Mouse (Mus musculus) spleen, postnatal 0 days (tissue): ENCODE measurements around the gene Ms4a6b. TPM values are rescaled to one million over a fixed set of nuclear protein-coding genes. Genes with fewer than 3 reads are reported as not detected.

Experiments used
- polyA plus RNA-seq: library from polyadenylated mRNA; unstranded; fragments of >200 nt; fragmentation: Nextera tagmentation; extraction: Ambion mirVana; gene quantifications from 2 replicates; pipeline ENCODE4 v1.2.1, GENCODE M21; 2015

Gene Ms4a6b
- polyA plus RNA-seq = 5.4 and 10.0 TPM in 2 replicates

DNA sequence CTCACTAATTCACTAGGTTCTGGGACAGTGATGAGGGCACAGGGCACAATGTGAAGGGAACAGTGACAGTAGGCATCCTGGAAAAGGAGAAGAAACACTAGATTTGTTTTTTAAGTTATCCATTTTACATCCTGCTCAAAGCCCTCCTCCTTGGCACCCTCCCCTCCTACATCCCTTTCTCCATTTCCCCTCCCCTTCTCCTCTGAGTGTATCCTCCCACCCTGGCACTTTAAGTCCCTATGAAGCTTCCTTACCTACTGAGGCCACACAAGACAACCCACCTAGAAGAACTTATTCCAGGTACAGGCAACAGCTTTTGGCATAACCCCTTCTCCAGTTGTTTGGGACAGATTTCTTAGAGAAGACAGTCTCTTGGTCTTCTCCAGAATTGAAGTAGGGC is at the start of gene Ms4a6b:
Gene Ms4a6b (plus strand): TSS at position 267 of the 400 bp plus-strand sequence.

DNA sequence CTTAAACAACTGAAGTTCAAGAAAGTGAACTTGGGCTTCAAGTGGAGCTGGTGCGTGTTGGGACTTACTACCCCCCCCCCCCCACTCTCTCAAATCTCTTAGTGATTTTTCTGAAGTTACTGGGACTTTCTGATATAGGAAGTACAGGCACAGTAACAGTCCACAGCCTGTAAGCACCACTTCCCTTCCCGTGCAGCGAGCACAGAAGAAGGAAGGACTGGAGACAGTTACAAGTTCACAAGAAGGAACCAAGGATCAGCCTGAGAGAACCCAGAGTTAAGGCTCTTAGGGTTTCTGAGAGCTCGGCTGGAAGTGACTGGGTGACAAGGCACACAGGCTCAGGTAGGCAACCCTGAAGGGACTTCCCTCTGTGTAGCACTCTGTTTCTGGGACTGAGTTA is 47.1 kb upstream of the Ms4a6b start, which contains the start of gene Ms4a6c:
Gene Ms4a6c (plus strand): TSS at position 152 of the 400 bp plus-strand sequence.

GRCm38 (mm10) chr19:11485746-11486145 is 30.6 kb upstream of the Ms4a6b start, which contains the start of gene Gm8369:
Gm8369 (plus strand) TSS chr19:11485938.

DNA sequence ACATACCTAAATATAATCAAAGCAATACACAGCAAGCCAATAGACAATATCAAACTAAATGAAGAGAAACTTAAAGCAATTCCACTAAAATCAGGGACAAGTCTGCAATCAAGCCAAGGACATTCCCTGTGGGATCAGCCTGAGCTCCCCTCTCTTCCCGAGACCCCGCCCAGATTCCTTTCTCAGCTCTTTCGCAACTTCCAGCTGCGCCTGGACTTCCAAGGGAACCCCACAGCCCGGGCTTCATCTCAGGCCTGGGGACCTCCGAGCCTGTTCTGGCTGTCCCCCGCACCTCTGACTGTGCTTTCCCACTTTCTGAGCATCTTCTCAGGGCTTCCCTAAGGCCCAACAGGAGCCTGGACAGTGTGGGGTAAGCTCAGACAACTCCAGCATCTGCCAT is 20.3 kb downstream of the Ms4a6b start, which contains the start of gene Ms4a4d:
Gene Ms4a4d (plus strand): TSS at position 209 of the 400 bp plus-strand sequence.

Other genes with a start within 250 kb of the Ms4a6b start
- gene Ms4a5, start 232.6 kb upstream of the Ms4a6b start, polyA plus RNA-seq = not detected in 2 replicates
- 0.13 and 0.17 TPM in 2 replicates for gene Ms4a14, start 202.1 kb upstream of the Ms4a6b start, polyA plus RNA-seq
- 4.8 and 8.6 TPM in 2 replicates for gene Ms4a7, start 180.4 kb upstream of the Ms4a6b start, polyA plus RNA-seq
- 10.1 and 15.8 TPM in 2 replicates for gene Ms4a4a, start 141.0 kb upstream of the Ms4a6b start, polyA plus RNA-seq
- gene Ms4a4c, start 111.7 kb upstream of the Ms4a6b start, polyA plus RNA-seq = 4.9 and 6.1 TPM in 2 replicates
- 7.8 and 15.8 TPM in 2 replicates for gene Ms4a4b, start 73.0 kb upstream of the Ms4a6b start, polyA plus RNA-seq
- 19.5 and 30.6 TPM in 2 replicates for gene Ms4a6c, start 47.1 kb upstream of the Ms4a6b start, polyA plus RNA-seq
- gene Gm8369, start 30.6 kb upstream of the Ms4a6b start, polyA plus RNA-seq = 2.3 and 3.2 TPM in 2 replicates
- gene Ms4a4d, start 20.3 kb downstream of the Ms4a6b start, polyA plus RNA-seq = 4.6 and 6.3 TPM in 2 replicates
- 7.3 and 9.4 TPM in 2 replicates for gene Ms4a6d, start 88.3 kb downstream of the Ms4a6b start, polyA plus RNA-seq
- gene Ms4a2, start 107.2 kb downstream of the Ms4a6b start, polyA plus RNA-seq = 3.8 and 6.4 TPM in 2 replicates
- 55.4 and 73.6 TPM in 2 replicates for gene Ms4a3, start 124.3 kb downstream of the Ms4a6b start, polyA plus RNA-seq
- 0.32 and 0.40 TPM in 2 replicates for gene Oosp2, start 144.0 kb downstream of the Ms4a6b start, polyA plus RNA-seq
- gene Oosp1, start 174.6 kb downstream of the Ms4a6b start, polyA plus RNA-seq = 0.35 TPM in 1 of 2 replicates, not detected in the other
- not detected in 2 replicates for gene Oosp3, start 180.5 kb downstream of the Ms4a6b start, polyA plus RNA-seq
- 0.13 TPM in 1 of 2 replicates, not detected in the other for gene Gif, start 231.0 kb downstream of the Ms4a6b start, polyA plus RNA-seq